Mouse (Mus musculus): ENCODE measurements around the gene Dcaf5.

Gene Dcaf5

GRCm38 (mm10) chr12:80406650-80407049, 29.8 kb downstream of the Dcaf5 start:
- DNase-seq = peak; percentile 62

GRCm38 (mm10) chr12:80404139-80404538, 32.3 kb downstream of the Dcaf5 start:
- DNase-seq = no peak

GRCm38 (mm10) chr12:80399147-80399546, 37.3 kb downstream of the Dcaf5 start:
- DNase-seq = no peak

GRCm38 (mm10) chr12:80396397-80396796, 40.0 kb downstream of the Dcaf5 start:
- no peak for DNase-seq

- no peak for DNase-seq
Observed at GRCm38 (mm10) chr12:80395270-80395669, 41.1 kb downstream of the Dcaf5 start.

- peak; percentile 23 for DNase-seq
Observed at GRCm38 (mm10) chr12:80394045-80394444, 42.4 kb downstream of the Dcaf5 start.

- no peak for DNase-seq
Observed at GRCm38 (mm10) chr12:80389448-80389847, 47.0 kb downstream of the Dcaf5 start.

- no peak for DNase-seq
Observed at GRCm38 (mm10) chr12:80387326-80387725, 49.1 kb downstream of the Dcaf5 start.

GRCm38 (mm10) chr12:80385361-80385760, 51.0 kb downstream of the Dcaf5 start:
- DNase-seq = no peak

- DNase-seq = no peak
Observed at GRCm38 (mm10) chr12:80383478-80383877, 52.9 kb downstream of the Dcaf5 start.

GRCm38 (mm10) chr12:80382794-80383193, 53.6 kb downstream of the Dcaf5 start:
- DNase-seq = no peak

GRCm38 (mm10) chr12:80379831-80380457, 56.5 kb downstream of the Dcaf5 start:
- DNase-seq = no peak

- DNase-seq = no peak
Observed at GRCm38 (mm10) chr12:80379393-80379792, 57.0 kb downstream of the Dcaf5 start.

- no peak for DNase-seq
Observed at GRCm38 (mm10) chr12:80377604-80378003, 58.8 kb downstream of the Dcaf5 start.

GRCm38 (mm10) chr12:80375721-80376120, 60.7 kb downstream of the Dcaf5 start:
- DNase-seq = no peak

GRCm38 (mm10) chr12:80374736-80375135, 61.7 kb downstream of the Dcaf5 start:
- DNase-seq = no peak

- DNase-seq = no peak
Observed at GRCm38 (mm10) chr12:80372946-80373345, 63.5 kb downstream of the Dcaf5 start.

- no peak for DNase-seq
Observed at GRCm38 (mm10) chr12:80367227-80367626, 69.2 kb downstream of the Dcaf5 start.

- no peak for DNase-seq
Observed at GRCm38 (mm10) chr12:80366004-80366480, 70.4 kb downstream of the Dcaf5 start.

- no peak for DNase-seq
Observed at GRCm38 (mm10) chr12:80365345-80365744, 71.1 kb downstream of the Dcaf5 start.

GRCm38 (mm10) chr12:80361655-80362054, 74.7 kb downstream of the Dcaf5 start:
- no peak for DNase-seq

- DNase-seq = no peak
Observed at GRCm38 (mm10) chr12:80360321-80360720, 76.1 kb downstream of the Dcaf5 start.

- no peak for DNase-seq
Observed at GRCm38 (mm10) chr12:80344777-80345231, 91.6 kb downstream of the Dcaf5 start.

- DNase-seq = no peak
Observed at GRCm38 (mm10) chr12:80340936-80341335, 95.5 kb downstream of the Dcaf5 start.

GRCm38 (mm10) chr12:80334162-80334561, 102.2 kb downstream of the Dcaf5 start:
- DNase-seq = no peak
